Mouse (Mus musculus): ENCODE results near the gene Gnptg.
"Not testable (repeated sequence)": the region's sequence is repeated elsewhere in the genome, so short reads cannot be mapped to it uniquely, and the experiment has no call there.

DNA sequence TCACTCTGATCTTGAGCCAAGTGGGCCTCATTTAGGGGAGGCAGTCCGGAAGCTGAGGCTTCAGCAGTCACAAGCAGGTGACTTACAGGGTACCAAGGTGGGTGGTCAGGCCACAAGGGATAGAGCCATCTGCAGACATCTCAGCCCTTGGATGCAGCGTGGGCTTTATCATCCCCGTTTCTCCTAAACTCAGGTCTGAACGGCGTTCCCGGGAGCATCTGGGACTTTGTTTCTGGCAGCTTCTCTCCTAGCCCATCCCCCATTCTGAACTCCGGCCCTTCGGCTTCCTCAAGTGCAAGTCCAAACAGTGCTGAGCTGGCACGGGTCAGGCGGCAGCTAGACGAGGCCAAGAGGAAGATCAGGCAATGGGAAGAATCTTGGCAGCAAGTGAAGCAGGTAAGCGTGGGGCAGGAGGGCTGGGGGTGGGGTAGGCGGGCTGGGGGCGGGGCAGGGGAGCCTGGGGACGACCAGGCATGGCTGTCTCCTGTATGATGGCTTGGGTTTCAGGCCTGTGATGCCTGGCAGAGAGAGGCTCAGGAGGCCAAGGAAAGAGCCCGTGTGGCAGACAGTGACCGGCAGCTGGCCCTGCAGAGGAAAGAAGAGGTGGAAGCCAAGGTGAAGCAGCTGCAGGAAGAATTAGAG, 9.8 kb downstream of the Gnptg start:
- not testable (repeated sequence) for TF ChIP-seq POLR2A (IDR thresholded peaks at IDR 0.05; ENCODE audit: control insufficient read depth in 1 of 2, insufficient read depth in 1 of 2, low read depth in 1 of 2, low read length in 2 of 2, poor library complexity in 1 of 2); POLR2AphosphoS5 (IDR thresholded peaks at IDR 0.05; ENCODE audit: borderline replicate concordance, low read depth, low read length); GATA1 (IDR thresholded peaks at IDR 0.05; ENCODE audit: low read depth, low read length); EP300 (IDR thresholded peaks at IDR 0.05; ENCODE audit: low read depth in 1 of 2, low read length in 2 of 2); CTCF (IDR thresholded peaks at IDR 0.05 in 2 of 3, conservative IDR thresholded peaks at IDR 0.05 in 1 of 3; ENCODE audit: control insufficient read depth in 1 of 3, insufficient read depth in 1 of 3, low read depth in 2 of 3, low read length in 3 of 3, poor library complexity in 1 of 3, severe bottlenecking in 1 of 3); MYC (IDR thresholded peaks at IDR 0.05; ENCODE audit: low read depth, low read length); E2F4 (IDR thresholded peaks at IDR 0.05; ENCODE audit: borderline replicate concordance, low read depth, low read length); JUND (IDR thresholded peaks at IDR 0.05; ENCODE audit: low read depth, low read length); RCOR1 (IDR thresholded peaks at IDR 0.05; ENCODE audit: low read depth, low read length); SMC3 (IDR thresholded peaks at IDR 0.05; ENCODE audit: low read depth, low read length); UBTF (IDR thresholded peaks at IDR 0.05; ENCODE audit: borderline replicate concordance, insufficient read depth, low read depth, low read length)
